Mouse (Mus musculus) embryonic facial prominence, embryonic 11.5 days (tissue): ENCODE results near the gene Gm7168. TPM values are rescaled to one million over a fixed set of nuclear protein-coding genes. Genes with fewer than 3 reads are reported as not detected.
"Not testable (repeated sequence)": the region's sequence is repeated elsewhere in the genome, so short reads cannot be mapped to it uniquely, and the experiment has no call there.

ENCODE experiments used
- ATAC-seq: fragments of 200-750 bp; cut with Nextera tagmentation; replicated peaks from 2 replicates; pipeline ENCODE4 v1.8.0; 2017; ENCODE audit warnings: low read depth; ENCODE audit not compliant: insufficient number of reproducible peaks, low FRiP score, low TSS enrichment
- DNase-seq: peaks from one replicate; pipeline ENCODE4 v3.0.0-alpha.2; 2015; ENCODE audit warnings: low spot score
- H3K27ac ChIP-seq: fragments of 300-500 bp; sonication (generic); replicated peaks from 2 replicates; pipeline ENCODE4 v1.5.1; 2014; ENCODE audit warnings: mild to moderate bottlenecking, low read depth, low read length, control low read depth
- H3K27me3 ChIP-seq: fragments of 300-500 bp; sonication (generic); 2 replicates; pipeline ENCODE4 v1.6.1; 2014; ENCODE audit warnings: mild to moderate bottlenecking, low read length, moderate library complexity, mixed read lengths; ENCODE audit not compliant: control insufficient read depth, insufficient read depth
- H3K36me3 ChIP-seq: fragments of 300-500 bp; sonication (generic); replicated peaks from 2 replicates; pipeline ENCODE4 v1.6.1; 2014; ENCODE audit warnings: low read depth, mild to moderate bottlenecking, low read length, moderate library complexity, mixed read lengths; ENCODE audit not compliant: control insufficient read depth, insufficient read depth
- H3K4me1 ChIP-seq: fragments of 300-500 bp; sonication (generic); 2 replicates; pipeline ENCODE4 v1.6.1; 2014; ENCODE audit warnings: low read length, mixed read lengths; ENCODE audit not compliant: control insufficient read depth, insufficient read depth
- H3K4me2 ChIP-seq: fragments of 300-500 bp; sonication (generic); 2 replicates; pipeline ENCODE4 v1.6.1; 2014; ENCODE audit warnings: low read depth, mild to moderate bottlenecking, control low read depth, low read length, moderate library complexity
- H3K4me3 ChIP-seq: fragments of 300-500 bp; sonication (generic); 2 replicates; pipeline ENCODE4 v1.5.1; 2014; ENCODE audit warnings: low read depth, low read length, control low read depth
- H3K9ac ChIP-seq: fragments of 300-500 bp; sonication (generic); replicated peaks from 2 replicates; pipeline ENCODE4 v1.6.1; 2014; ENCODE audit warnings: mild to moderate bottlenecking, control low read depth, low read length
- H3K9me3 ChIP-seq: fragments of 300-500 bp; sonication (generic); replicated peaks from 2 replicates; pipeline ENCODE4 v1.6.1; 2016; ENCODE audit warnings: mild to moderate bottlenecking, low read length, inconsistent platforms, mixed read lengths; ENCODE audit not compliant: control insufficient read depth
- WGBS: fragments of 180-500 bp; shearing (Covaris S2); extraction: QIAGEN DNeasy Blood & Tissue Kit; methylation state at CpG from one replicate; pipeline ENCODE4 v1.1.7; 2014; 5-methylcytosine and 5-hydroxymethylcytosine counted together
- polyA plus RNA-seq: library from polyadenylated mRNA; unstranded; fragments of >200 nt; fragmentation: Nextera tagmentation; extraction: Ambion mirVana; gene quantifications from 2 replicates; pipeline ENCODE4 v1.2.1, GENCODE M21; 2014

Gene Gm7168
- polyA plus RNA-seq, 1 experiment from 2014 or later, result not detected

DNA sequence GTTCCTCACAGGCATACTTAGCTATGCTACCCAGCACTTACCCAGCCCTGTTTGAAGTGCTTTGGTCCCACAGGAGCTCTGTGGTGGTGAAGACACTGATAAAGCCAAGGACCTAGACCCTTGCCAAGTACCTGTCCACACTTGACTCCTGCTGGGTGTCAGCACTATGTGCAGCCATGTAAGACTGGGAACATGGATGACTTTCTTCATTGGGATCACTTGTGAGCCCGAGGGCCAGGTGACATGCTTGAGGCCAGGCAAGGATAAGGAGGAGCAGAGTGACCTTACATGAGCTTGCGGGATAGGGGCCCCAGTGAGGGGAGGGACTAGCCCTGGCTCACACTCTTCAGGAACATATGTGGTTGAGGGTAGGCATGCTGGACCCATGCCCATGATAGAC lies 8.9 kb upstream of the Gm7168 start:
- not testable (repeated sequence) for H3K27ac ChIP-seq, ATAC-seq, H3K27me3 ChIP-seq, DNase-seq, H3K4me2 ChIP-seq, H3K4me1 ChIP-seq, H3K4me3 ChIP-seq, H3K9ac ChIP-seq, H3K36me3 ChIP-seq, H3K9me3 ChIP-seq
- WGBS, result 74% methylated on average over 2 of the region's 2 CpGs

DNA sequence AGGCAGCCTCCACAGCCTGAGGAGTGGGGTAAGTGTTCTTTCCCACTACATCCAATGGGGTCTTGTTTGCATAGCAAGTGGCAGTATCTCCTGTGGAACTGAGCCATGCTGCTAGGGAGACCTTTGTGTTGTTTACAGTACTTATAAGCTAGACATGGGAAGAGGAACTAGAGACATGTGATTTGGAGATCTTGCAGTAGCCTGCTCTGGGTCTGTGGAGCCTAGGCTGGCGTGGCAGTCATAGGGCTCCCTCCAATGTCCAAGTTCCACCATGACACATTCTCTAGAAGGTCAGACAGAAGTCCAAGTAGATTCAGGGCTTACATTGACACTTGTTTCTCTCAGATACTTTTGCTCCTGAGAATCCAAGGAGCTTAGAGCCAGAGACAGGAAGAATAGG lies 7.7 kb upstream of the Gm7168 start:
- Histone ChIP-seq H3K27ac (no peak overlapping the region), H3K9ac (no peak overlapping the region), H3K4me3 (no peak overlapping the region), H3K4me1 (no peaks in the 10 kb centered on the region), H3K36me3 (no peaks in the 10 kb centered on the region), H3K4me2 (no peak overlapping the region), H3K9me3 (no peaks in the 10 kb centered on the region), H3K27me3 (no peaks in the 10 kb centered on the region)
- ATAC-seq (no peak), DNase-seq (no peak)
- 89% methylated on average over 1 of the region's 1 CpGs for WGBS

DNA sequence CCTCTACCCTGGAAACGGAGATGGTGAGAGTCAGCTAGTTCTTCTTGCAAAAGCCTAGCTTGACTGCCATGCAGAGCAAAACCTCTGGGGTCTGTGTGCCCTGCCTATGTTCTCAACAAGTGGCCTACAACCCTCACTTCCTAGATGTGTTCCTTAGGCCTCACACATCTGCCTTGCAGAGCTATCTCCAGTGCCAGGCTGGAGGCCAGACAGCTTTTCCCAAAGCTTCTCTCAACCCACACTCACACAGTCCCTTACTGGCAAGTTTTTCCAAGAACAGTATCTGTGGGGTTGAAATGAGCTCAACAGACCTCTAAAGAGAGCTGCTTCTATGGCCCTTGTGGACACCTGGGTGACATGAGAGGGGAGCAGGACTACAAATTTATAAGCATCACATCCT lies 3.4 kb downstream of the Gm7168 start:
- not testable (repeated sequence) for H3K27ac ChIP-seq, DNase-seq, H3K4me2 ChIP-seq, H3K4me3 ChIP-seq, ATAC-seq, H3K9me3 ChIP-seq, H3K36me3 ChIP-seq, H3K9ac ChIP-seq, H3K4me1 ChIP-seq, H3K27me3 ChIP-seq
- 79% methylated on average over 1 of the region's 1 CpGs for WGBS

DNA sequence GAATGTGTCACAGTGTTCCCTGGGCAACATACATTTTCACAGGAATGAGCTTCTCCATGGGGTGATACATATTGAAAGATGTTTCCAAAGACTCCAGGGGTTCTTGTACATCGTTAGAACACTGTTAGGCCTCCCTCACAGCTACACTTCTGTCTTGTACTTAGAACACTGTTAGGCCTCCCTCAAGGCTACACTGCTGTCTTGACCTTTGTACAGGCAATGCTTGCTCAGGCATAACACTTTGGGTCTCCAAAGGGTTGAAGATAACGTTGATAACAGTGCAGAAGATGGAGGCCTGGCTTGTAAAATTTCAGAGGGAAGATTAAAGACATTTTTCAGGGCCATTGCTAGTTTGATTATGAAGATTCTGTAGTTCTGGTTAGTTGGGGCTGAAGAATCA lies 10.0 kb downstream of the Gm7168 start:
- not testable (repeated sequence) for H3K27me3 ChIP-seq, H3K9ac ChIP-seq, H3K4me2 ChIP-seq, H3K4me3 ChIP-seq, H3K36me3 ChIP-seq, H3K4me1 ChIP-seq, ATAC-seq, H3K9me3 ChIP-seq, H3K27ac ChIP-seq, DNase-seq
- WGBS, result 48% methylated on average over 1 of the region's 2 CpGs

DNA sequence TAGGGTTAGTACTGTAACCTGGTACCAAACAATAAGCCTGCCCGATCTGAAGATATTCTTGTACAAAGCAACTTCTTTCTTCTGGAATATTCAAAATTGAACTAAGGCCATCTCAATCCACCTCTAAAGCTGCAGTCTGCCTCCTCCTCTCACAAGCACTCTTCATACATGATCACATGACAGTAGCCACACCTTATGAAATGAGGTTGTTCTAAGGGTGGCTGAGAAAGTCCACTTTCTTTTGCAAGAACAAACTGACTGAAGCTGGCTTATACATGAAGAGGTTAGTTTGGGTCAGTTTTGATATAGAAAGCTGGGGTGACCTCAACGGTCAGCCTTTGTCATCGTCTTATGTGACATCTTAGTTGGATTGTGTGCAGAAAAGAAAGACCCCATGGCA lies 14.1 kb downstream of the Gm7168 start:
- not testable (repeated sequence) for ATAC-seq, H3K4me1 ChIP-seq, H3K27ac ChIP-seq, DNase-seq, H3K9me3 ChIP-seq, H3K4me3 ChIP-seq, H3K27me3 ChIP-seq, H3K36me3 ChIP-seq, H3K9ac ChIP-seq, H3K4me2 ChIP-seq
- WGBS, result 83% methylated on average over 3 of the region's 3 CpGs

DNA sequence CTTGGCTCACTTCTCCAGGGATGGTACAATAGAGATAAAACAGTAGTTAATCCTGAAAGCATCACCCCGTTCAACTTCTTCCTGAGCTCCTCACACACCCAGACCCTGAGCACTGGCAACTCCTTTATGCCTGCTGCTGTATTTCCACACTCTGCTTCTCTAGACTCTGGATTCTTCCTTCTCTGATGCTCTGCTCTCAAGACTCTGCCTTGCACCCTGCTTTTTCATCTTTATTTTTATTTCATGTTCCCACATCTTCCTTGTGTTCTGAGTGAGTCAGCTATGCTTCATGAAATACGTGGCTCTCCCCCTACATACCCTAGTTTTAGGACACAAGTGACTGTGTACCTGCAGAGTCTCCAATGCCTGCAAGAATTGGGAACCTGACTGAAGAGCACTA lies 16.9 kb downstream of the Gm7168 start:
- not testable (repeated sequence) for H3K9me3 ChIP-seq, H3K9ac ChIP-seq, H3K27ac ChIP-seq, H3K36me3 ChIP-seq, ATAC-seq, H3K27me3 ChIP-seq, H3K4me2 ChIP-seq, DNase-seq, H3K4me1 ChIP-seq, H3K4me3 ChIP-seq
- WGBS, result 38% methylated on average over 1 of the region's 2 CpGs

DNA sequence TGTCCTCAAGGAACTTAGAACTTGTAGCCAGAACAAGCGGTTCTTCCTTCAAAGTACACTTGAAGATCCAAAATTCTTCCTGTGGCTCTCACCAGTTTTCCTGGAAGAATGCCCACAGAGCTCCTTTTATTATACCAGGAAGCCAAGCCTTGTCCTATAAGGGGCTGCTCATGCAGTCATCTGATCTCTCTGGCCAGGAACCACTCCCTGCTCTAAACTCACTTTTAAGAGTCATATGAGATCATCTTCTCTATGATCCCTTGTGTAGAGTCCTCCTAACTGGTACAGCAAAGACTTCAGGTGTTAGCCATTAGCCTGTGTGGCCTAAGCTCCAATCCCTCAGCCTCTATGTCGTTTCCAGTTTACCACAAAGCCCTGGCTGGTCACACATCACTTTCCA lies 21.7 kb downstream of the Gm7168 start:
- WGBS, result 73% methylated on average over 1 of the region's 2 CpGs
- not testable (repeated sequence) for H3K4me2 ChIP-seq

DNA sequence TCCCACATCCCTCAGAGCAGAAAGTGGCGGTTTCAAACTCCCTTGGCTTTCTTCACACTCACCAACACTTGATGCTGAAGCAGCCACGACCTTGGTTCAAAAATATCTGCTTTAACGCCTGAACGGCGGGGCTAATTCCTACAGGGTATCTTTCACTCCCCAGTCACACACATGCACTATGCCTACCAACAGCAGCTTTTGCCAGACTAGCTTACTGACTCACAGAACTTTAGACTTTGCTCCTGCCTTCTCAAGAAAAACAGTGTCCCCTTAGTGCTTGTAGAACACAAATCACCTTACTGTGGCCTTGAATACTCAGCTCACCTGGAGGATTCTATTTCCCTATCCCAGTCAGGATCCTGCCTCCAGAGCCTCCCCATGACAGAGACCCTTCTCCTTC lies 22.6 kb downstream of the Gm7168 start:
- not testable (repeated sequence) for ATAC-seq, H3K4me1 ChIP-seq, H3K9me3 ChIP-seq, H3K9ac ChIP-seq, H3K4me3 ChIP-seq, DNase-seq, H3K27me3 ChIP-seq, H3K27ac ChIP-seq, H3K4me2 ChIP-seq, H3K36me3 ChIP-seq
- 86% methylated on average over 4 of the region's 5 CpGs for WGBS

More for the DNA sequence above, 21.7 kb downstream of the Gm7168 start:
- H3K27ac ChIP-seq, H3K4me3 ChIP-seq, ATAC-seq, DNase-seq, H3K27me3 ChIP-seq, H3K9me3 ChIP-seq, H3K4me1 ChIP-seq, H3K36me3 ChIP-seq, H3K9ac ChIP-seq: not testable (repeated sequence)
